Mouse (Mus musculus) erythroblast, embryonic 14.5 days (primary cell): Measurements from ENCODE around the gene Amd1. TPM values are rescaled to one million over a fixed set of nuclear protein-coding genes. Genes with fewer than 3 reads are reported as not detected.
A peak's percentile ranks its signal among the peaks of the same experiment; 100 is the strongest.

ENCODE experiments used
- H3K27me3 ChIP-seq: 2 replicates; pipeline ENCODE4 v1.6.1; 2012; ENCODE audit warnings: inconsistent platforms; ENCODE audit not compliant: control insufficient read depth
- H3K36me3 ChIP-seq: 2 replicates; pipeline ENCODE4 v1.6.1; 2012; ENCODE audit warnings: mild to moderate bottlenecking, inconsistent platforms; ENCODE audit not compliant: control insufficient read depth
- H3K4me1 ChIP-seq: 2 replicates; pipeline ENCODE4 v1.6.1; 2012; ENCODE audit warnings: inconsistent platforms; ENCODE audit not compliant: control insufficient read depth
- H3K4me3 ChIP-seq: replicated peaks from 2 replicates; pipeline ENCODE3; 2012; ENCODE audit warnings: moderate library complexity, mild to moderate bottlenecking, inconsistent platforms
- H3K9me3 ChIP-seq: 2 replicates; pipeline ENCODE4 v1.6.1; 2012; ENCODE audit warnings: low read length, inconsistent platforms, mixed read lengths; ENCODE audit not compliant: control insufficient read depth
- GATA1 ChIP-seq: IDR thresholded peaks from 2 replicates; pipeline ENCODE4 v1.6.1; 2012; ENCODE audit warnings: low read length, inconsistent platforms, mixed read lengths
- TAL1 ChIP-seq: IDR thresholded peaks from 3 replicates; pipeline ENCODE4 v1.6.1; 2012; ENCODE audit warnings: low read length, inconsistent platforms, mixed read lengths
- polyA plus RNA-seq: library from polyadenylated mRNA; stranded (reverse); fragments of >175 nt; gene quantifications from 2 replicates; pipeline ENCODE4 v1.2.3, GENCODE M21; 2012

The Amd1 gene
- polyA plus RNA-seq, 1 experiment: 0.69 TPM

DNA sequence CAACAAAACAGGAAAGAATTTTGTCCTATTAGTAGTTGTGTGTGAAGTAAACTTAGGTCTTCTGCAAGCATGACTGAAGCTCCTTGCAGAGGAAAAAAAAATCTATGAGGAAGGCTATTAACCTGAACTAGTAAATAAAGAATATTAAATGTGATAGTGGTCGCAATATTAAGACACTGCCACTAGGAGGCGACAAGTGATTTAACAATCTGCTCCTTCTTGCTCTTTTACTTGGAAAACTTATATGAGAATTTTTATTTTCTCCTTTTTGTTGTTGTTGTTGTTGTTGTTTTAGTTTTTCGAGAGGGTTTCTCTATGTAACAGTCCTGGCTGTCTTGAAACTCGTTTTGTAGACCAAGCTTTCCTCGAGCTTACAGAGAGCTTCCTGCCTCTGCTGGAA is 43.0 kb downstream of the Amd1 start:
- TF ChIP-seq TAL1: no peak
- TF ChIP-seq GATA1: no peak
- Histone ChIP-seq H3K9me3 (no peaks in the 10 kb centered on the region), H3K27me3 (no peaks in the 10 kb centered on the region), H3K4me1 (peaks cover 45% of the 10 kb centered on the region), H3K4me3 (peak overlapping the region; percentile 80), H3K36me3 (peaks cover 6% of the 10 kb centered on the region)

DNA sequence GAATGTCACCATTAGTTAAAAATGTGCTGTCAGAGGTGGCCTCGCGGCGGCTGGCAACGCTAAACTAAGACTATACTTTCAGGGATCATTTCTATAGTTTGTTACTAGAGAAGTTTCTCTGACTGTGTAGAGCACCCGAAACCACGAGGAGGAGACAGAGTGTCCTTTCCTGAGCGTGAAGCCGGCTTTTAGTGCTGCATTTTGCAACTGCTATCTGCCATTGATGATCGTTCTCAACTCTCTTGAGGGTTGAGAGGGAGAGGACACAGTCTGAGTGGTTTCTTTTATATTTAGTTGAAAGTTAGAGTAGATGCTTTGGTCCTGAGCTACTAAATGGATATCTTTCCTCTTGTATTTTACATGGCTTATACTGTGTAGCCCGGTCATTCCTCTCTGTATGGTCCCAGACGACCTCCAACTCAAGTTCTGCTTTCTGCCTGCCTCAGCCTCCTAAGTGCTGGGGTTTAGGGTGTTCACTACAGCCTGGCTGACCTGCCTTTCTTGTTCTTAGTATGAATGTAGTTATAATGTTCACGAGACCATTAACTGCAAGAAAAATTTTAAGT is 43.5 kb downstream of the Amd1 start:
- peaks cover 10% of the 10 kb centered on the region for H3K36me3 ChIP-seq
- H3K4me1 ChIP-seq: peaks cover 45% of the 10 kb centered on the region
- H3K4me3 ChIP-seq: peak overlapping the region; percentile 80
- no peaks in the 10 kb centered on the region for H3K9me3 ChIP-seq
- TF ChIP-seq GATA1 (no peak), TAL1 (no peak)
- H3K27me3 ChIP-seq: no peaks in the 10 kb centered on the region

DNA sequence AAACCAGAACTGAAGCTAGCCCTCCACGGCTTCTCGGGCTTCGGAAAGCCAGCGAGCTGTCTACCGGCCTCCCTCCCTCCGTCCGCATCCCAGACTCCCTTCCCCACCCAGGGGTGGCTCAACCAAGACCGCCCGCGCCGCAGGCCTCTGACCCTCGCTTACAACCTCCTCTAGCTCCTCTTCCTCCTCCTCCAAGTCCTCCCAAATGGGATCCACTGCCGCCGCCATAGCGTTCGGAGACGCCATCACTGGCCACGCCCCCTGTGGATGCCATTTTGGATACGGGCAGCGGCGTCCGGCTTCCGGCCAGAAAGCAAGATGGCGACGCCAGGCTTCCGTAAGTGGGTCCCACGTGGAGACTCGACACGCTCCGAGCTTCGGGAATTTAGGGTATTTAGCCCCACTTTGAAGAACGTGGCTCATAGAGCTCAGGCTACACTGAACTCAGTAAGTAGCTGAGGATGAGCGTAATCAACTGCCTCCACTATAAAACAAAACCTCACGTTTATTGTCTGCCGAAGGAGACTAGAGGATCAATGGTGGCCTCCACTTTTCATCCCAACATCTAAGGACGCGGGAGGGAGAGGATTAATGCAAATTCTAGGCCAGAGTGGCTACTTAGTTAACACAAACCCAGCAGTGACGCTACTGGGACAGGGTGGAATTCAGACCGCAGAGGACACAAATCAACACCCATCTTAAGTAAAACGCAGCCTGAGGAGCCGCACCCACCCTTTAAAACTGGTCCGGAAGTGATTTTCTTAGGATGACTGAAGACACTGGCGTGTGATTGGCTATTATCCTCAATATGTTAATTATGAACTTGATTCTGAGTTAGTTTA is 44.4 kb downstream of the Amd1 start, which contains the start of gene Gtf3c6:
Gene Gtf3c6, minus strand, starts transcription at position 695 of the 842 bp plus-strand sequence.
- Histone ChIP-seq H3K27me3 (no peaks in the 10 kb centered on the region), H3K36me3 (peaks cover 16% of the 10 kb centered on the region), H3K9me3 (no peaks in the 10 kb centered on the region), H3K4me3 (peak within 1 kb of the TSS; percentile 80), H3K4me1 (peaks cover 45% of the 10 kb centered on the region)
- TF ChIP-seq TAL1 (no peak), GATA1 (no peak)

DNA sequence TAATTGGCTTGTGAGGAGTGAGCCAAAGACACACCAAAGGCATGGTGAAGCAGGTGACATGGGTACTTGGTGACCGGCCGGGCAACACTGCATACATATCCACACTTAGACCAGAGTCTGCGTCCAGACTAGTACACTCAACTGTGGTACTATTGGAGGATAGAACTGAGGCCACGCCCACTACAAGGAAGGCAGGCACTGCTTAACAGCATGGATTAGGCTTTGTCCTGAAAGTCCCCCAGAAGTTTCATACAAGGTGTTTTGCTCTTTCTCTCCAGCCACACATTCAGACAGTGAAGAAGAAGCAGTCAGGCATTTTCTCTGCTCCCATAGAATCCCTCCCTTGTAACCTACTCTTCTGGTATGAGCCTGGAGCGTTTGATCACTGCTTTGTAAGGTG is 45.3 kb downstream of the Amd1 start:
- peaks cover 45% of the 10 kb centered on the region for H3K4me1 ChIP-seq
- peak overlapping the region; percentile 80 for H3K4me3 ChIP-seq

DNA sequence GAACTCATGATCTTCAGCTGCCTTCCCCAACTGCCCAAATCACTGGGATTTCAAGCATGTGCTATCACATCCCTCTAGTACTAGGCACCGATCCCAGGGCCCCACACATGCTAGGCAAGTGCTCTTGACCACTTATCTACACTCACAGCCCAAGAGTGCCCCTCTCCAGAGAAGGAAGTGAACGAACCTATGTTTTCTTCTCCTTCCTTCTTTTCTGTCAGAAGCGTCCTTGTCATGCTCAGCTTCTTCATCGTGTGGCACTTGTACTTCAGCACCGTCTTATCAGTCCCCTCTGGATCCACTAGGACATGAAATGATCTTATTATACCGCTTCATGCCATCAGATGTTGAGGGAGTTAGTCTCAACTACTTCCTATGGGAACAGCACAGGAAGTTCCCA is 51.0 kb downstream of the Amd1 start:
- Histone ChIP-seq H3K9me3 (no peaks in the 10 kb centered on the region; the same call in none of the 2 replicates), H3K36me3 (peaks cover 68% of the 10 kb centered on the region), H3K27me3 (no peaks in the 10 kb centered on the region), H3K4me1 (peaks cover 28% of the 10 kb centered on the region), H3K4me3 (no peak overlapping the region)
- TF ChIP-seq TAL1 (no peak), GATA1 (no peak)

More for the DNA sequence above, 45.3 kb downstream of the Amd1 start:
- H3K36me3 ChIP-seq: peaks cover 25% of the 10 kb centered on the region
- no peaks in the 10 kb centered on the region for H3K27me3 ChIP-seq
- H3K9me3 ChIP-seq: no peaks in the 10 kb centered on the region
- TF ChIP-seq TAL1: no peak
- TF ChIP-seq GATA1: no peak

DNA sequence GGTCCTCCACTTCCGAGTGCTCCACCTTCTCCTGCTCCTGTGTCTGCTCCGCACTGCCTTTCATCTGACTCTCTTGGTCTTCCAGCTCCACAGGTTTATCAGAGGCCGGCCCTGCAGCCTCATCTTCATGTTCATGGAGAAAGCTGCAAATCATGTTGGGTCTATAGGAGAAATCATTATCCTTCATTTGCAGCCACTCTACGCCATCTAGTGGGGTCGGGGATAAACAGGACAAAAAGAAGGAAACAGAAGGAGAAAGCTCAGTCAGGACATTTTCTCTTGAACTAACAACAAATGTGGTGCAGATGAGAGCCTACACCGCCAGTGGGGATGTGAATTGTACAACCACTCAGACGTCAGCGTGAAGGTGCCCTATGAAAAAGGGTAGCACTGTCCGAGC is 52.4 kb downstream of the Amd1 start:
- Histone ChIP-seq H3K36me3 (peaks cover 67% of the 10 kb centered on the region), H3K4me3 (no peak overlapping the region), H3K27me3 (no peaks in the 10 kb centered on the region), H3K4me1 (peaks cover 35% of the 10 kb centered on the region), H3K9me3 (no peaks in the 10 kb centered on the region; the same call in none of the 2 replicates)
- TF ChIP-seq TAL1 (no peak), GATA1 (no peak)

DNA sequence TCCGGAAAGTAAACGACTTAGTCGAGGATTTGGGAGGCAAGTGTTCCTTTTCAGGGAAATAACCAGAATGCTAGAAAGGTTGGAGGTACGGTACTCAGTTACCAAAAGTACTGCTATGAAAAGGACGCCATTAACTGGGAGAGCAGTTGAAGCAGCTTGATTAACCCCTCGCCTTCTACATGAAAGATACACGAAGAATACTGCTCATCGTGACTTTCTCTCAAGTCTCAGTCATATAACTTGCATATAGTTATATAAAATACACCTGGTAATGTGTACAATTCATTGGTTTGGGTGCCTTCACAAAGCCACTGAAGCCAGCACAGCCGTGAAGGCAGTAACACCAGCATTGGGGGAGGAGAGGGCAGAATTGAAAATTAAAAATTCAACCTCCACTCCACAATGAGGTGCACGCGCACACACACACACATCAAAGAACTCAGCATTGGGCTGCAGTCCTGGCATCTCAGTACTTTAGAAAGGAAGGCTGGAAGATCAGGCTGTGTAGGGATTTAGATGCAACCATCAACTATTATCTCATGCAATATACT is 54.7 kb downstream of the Amd1 start:
- peaks cover 70% of the 10 kb centered on the region for H3K36me3 ChIP-seq

DNA sequence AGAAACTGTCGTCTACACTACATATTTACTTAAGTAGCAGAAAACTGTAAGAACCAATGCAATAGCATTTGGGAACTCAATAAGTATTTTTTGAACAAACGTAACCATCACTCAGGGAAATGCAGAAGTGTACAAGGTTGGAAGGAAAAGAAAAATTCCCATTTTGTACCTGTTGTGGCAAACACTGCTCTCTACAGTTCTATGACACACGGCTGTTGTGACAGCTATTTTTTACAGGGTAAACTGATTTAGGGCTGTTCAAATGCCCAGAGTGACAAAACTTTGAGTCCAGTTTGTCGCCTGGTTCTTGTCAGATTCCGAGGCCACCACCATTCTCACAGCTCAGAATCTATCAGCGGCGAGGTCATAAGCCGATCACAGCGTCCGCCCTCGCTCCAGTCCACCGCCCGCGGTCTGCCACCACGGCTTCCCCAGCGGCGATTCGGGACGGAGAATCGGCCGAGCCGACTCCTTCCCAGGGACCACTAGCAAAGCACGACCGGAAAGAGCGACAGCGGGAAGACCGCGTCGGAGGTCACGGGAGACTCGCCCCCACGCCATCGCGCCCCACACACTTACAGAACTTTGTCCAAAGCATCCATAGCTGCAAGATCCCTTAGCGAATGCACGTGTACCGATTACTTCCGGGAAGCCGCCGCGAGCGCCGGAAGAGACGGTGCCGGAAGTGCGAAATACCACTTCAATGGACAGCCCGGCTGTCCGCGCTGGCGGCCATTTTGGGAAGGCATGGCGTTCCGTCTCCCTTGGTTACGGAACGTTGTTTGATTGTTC is 55.4 kb downstream of the Amd1 start, which contains the start of gene Rpf2:
Gene Rpf2, minus strand, starts transcription at position 663 of the 792 bp plus-strand sequence.
- Histone ChIP-seq H3K4me3 (peak within 1 kb of the TSS; percentile 78), H3K9me3 (no peaks in the 10 kb centered on the region; the same call in none of the 2 replicates), H3K4me1 (peaks cover 44% of the 10 kb centered on the region), H3K36me3 (peaks cover 69% of the 10 kb centered on the region), H3K27me3 (no peaks in the 10 kb centered on the region)
- TF ChIP-seq GATA1 (no peak), TAL1 (no peak)

More for the DNA sequence above, 54.7 kb downstream of the Amd1 start:
- peak overlapping the region; percentile 78 for H3K4me3 ChIP-seq
- no peaks in the 10 kb centered on the region; the same call in none of the 2 replicates for H3K9me3 ChIP-seq
- peaks cover 44% of the 10 kb centered on the region for H3K4me1 ChIP-seq
- TF ChIP-seq GATA1: no peak
- no peak for TF ChIP-seq TAL1
- H3K27me3 ChIP-seq: no peaks in the 10 kb centered on the region

DNA sequence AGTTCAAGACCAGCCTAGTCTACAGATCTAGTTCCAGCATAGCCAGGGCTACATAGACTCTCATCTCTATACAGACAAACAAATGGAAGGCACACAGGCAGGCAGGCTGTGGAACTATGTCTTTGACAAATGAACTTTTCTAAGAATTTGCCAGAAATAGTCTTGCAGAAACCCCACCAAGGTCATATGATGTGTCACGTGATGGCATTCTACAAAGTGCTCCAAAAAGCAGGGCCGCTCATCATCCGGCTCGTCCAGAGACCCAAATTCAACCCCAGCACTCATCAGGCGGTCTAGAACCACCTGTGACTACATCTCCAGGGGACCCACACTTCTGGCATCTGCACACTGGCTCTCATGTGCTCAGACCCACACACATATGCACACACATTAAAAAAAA is 64.2 kb downstream of the Amd1 start:
- Histone ChIP-seq H3K9me3 (no peaks in the 10 kb centered on the region), H3K4me3 (no peak overlapping the region), H3K36me3 (peaks cover 80% of the 10 kb centered on the region), H3K27me3 (no peaks in the 10 kb centered on the region), H3K4me1 (no peaks in the 10 kb centered on the region)
- no peak for TF ChIP-seq TAL1

Other genes starting within 250 kb of the Amd1 start
- gene Slc16a10, start 159.9 kb downstream of the Amd1 start, polyA plus RNA-seq: 9.7 and 11.1 TPM in 2 replicates
- 0.15 and 0.19 TPM in 2 replicates for gene Rpf2, start 55.1 kb downstream of the Amd1 start, polyA plus RNA-seq
- gene Gtf3c6, start 44.1 kb downstream of the Amd1 start, polyA plus RNA-seq: 0.79 and 0.89 TPM in 2 replicates
- gene Cdk19, start 37.4 kb upstream of the Amd1 start, polyA plus RNA-seq: 0.45 and 0.47 TPM in 2 replicates